Mouse (Mus musculus): Measurements from ENCODE around the gene Ube2e2. TPM values are rescaled to one million over a fixed set of nuclear protein-coding genes. Genes with fewer than 3 reads are reported as not detected.

Gene Ube2e2
- polyA plus RNA-seq, 2 experiments, result 69.7 to 82.7 TPM

- no peaks in the 10 kb centered on the region for H3K27me3 ChIP-seq (ENCODE audit: control insufficient read depth, insufficient read depth, low read length)
- TF ChIP-seq POLR2A (IDR thresholded peaks at IDR 0.05; ENCODE audit: borderline replicate concordance, extremely low read depth, insufficient read depth, insufficient read length), result no peak
- DNase-seq (ENCODE audit: low spot score) (no peak), ATAC-seq (ENCODE audit: low FRiP score, low read depth) (no peak)
- H3K4me3 ChIP-seq (replicated peaks; ENCODE audit: low read length), result no peak overlapping the region
- no peaks in the 10 kb centered on the region for H3K9me3 ChIP-seq (ENCODE audit: control insufficient read depth, low read length)
- no peak overlapping the region for H3K9ac ChIP-seq (ENCODE audit: low read depth, low read length, severe bottlenecking)
- no peak overlapping the region for H3K27ac ChIP-seq (replicated peaks; ENCODE audit: low read depth, low read length)
- 100% methylated on average over 1 of the region's 1 CpGs for WGBS
- no peaks in the 10 kb centered on the region for H3K4me1 ChIP-seq (ENCODE audit: control insufficient read depth, insufficient read depth, low read length)
- no peak overlapping the region for H3K4me2 ChIP-seq (replicated peaks; ENCODE audit: low read depth, low read length, severe bottlenecking)
- no peaks in the 10 kb centered on the region for H3K36me3 ChIP-seq (ENCODE audit: control insufficient read depth, insufficient read depth, low read length)
Measured at GRCm38 (mm10) chr14:18882493-18882892, 11.6 kb downstream of the Ube2e2 start.

- ATAC-seq (ENCODE audit: low FRiP score, low read depth), result no peak
- no peak for DNase-seq (ENCODE audit: low spot score)
Measured at GRCm38 (mm10) chr14:18870716-18871115, 23.4 kb downstream of the Ube2e2 start.

GRCm38 (mm10) chr14:18828661-18829060 lies 65.4 kb downstream of the Ube2e2 start:
- Histone ChIP-seq H3K27me3 (ENCODE audit: control insufficient read depth, insufficient read depth, low read length) (no peaks in the 10 kb centered on the region), H3K4me3 (replicated peaks; ENCODE audit: low read length) (no peak overlapping the region), H3K4me1 (ENCODE audit: control insufficient read depth, insufficient read depth, low read length) (no peaks in the 10 kb centered on the region), H3K9me3 (ENCODE audit: control insufficient read depth, low read length) (no peaks in the 10 kb centered on the region), H3K4me2 (replicated peaks; ENCODE audit: low read depth, low read length, severe bottlenecking) (no peak overlapping the region), H3K9ac (ENCODE audit: low read depth, low read length, severe bottlenecking) (no peak overlapping the region), H3K36me3 (ENCODE audit: control insufficient read depth, insufficient read depth, low read length) (no peaks in the 10 kb centered on the region), H3K27ac (replicated peaks; ENCODE audit: low read depth, low read length) (no peak overlapping the region)
- ATAC-seq (ENCODE audit: low FRiP score, low read depth), result no peak
- 84% methylated on average over 1 of the region's 1 CpGs for WGBS
- no peak for TF ChIP-seq POLR2A (IDR thresholded peaks at IDR 0.05; ENCODE audit: borderline replicate concordance, extremely low read depth, insufficient read depth, insufficient read length)
- no peak for DNase-seq (ENCODE audit: low spot score)

More at GRCm38 (mm10) chr14:18870716-18871115, 23.4 kb downstream of the Ube2e2 start:
- no peaks in the 10 kb centered on the region for H3K27me3 ChIP-seq (ENCODE audit: control insufficient read depth, insufficient read depth, low read length)
- H3K4me2 ChIP-seq (replicated peaks; ENCODE audit: low read depth, low read length, severe bottlenecking), result no peak overlapping the region
- H3K36me3 ChIP-seq (ENCODE audit: control insufficient read depth, insufficient read depth, low read length), result no peaks in the 10 kb centered on the region
- WGBS, result 72% methylated on average over 1 of the region's 1 CpGs
- H3K4me1 ChIP-seq (ENCODE audit: control insufficient read depth, insufficient read depth, low read length), result no peaks in the 10 kb centered on the region
- no peak for TF ChIP-seq POLR2A (IDR thresholded peaks at IDR 0.05; ENCODE audit: borderline replicate concordance, extremely low read depth, insufficient read depth, insufficient read length)
- H3K4me3 ChIP-seq (replicated peaks; ENCODE audit: low read length), result no peak overlapping the region
- no peak overlapping the region for H3K27ac ChIP-seq (replicated peaks; ENCODE audit: low read depth, low read length)
- no peak overlapping the region for H3K9ac ChIP-seq (ENCODE audit: low read depth, low read length, severe bottlenecking)
- H3K9me3 ChIP-seq (ENCODE audit: control insufficient read depth, low read length), result peaks cover 8% of the 10 kb centered on the region; the same call in 1 of the 2 replicates

GRCm38 (mm10) chr14:18826753-18827152 lies 67.3 kb downstream of the Ube2e2 start:
- Histone ChIP-seq H3K27ac (replicated peaks; ENCODE audit: low read depth, low read length) (no peak overlapping the region), H3K36me3 (ENCODE audit: control insufficient read depth, insufficient read depth, low read length) (no peaks in the 10 kb centered on the region), H3K9ac (ENCODE audit: low read depth, low read length, severe bottlenecking) (no peak overlapping the region), H3K9me3 (ENCODE audit: control insufficient read depth, low read length) (no peaks in the 10 kb centered on the region), H3K4me1 (ENCODE audit: control insufficient read depth, insufficient read depth, low read length) (no peaks in the 10 kb centered on the region), H3K4me3 (replicated peaks; ENCODE audit: low read length) (no peak overlapping the region), H3K4me2 (replicated peaks; ENCODE audit: low read depth, low read length, severe bottlenecking) (no peak overlapping the region), H3K27me3 (ENCODE audit: control insufficient read depth, insufficient read depth, low read length) (no peaks in the 10 kb centered on the region)
- DNase-seq (ENCODE audit: low spot score), result no peak
- TF ChIP-seq POLR2A (IDR thresholded peaks at IDR 0.05; ENCODE audit: borderline replicate concordance, extremely low read depth, insufficient read depth, insufficient read length), result no peak
- no peak for ATAC-seq (ENCODE audit: low FRiP score, low read depth)

GRCm38 (mm10) chr14:18820713-18821112 lies 73.4 kb downstream of the Ube2e2 start:
- WGBS, result 74% methylated on average over 6 of the region's 6 CpGs
- ATAC-seq (ENCODE audit: low FRiP score, low read depth), result no peak

GRCm38 (mm10) chr14:18796857-18797256 lies 97.2 kb downstream of the Ube2e2 start:
- no peaks in the 10 kb centered on the region for H3K4me1 ChIP-seq (ENCODE audit: control insufficient read depth, insufficient read depth, low read length)
- H3K9me3 ChIP-seq (ENCODE audit: control insufficient read depth, low read length), result no peaks in the 10 kb centered on the region
- H3K27ac ChIP-seq (replicated peaks; ENCODE audit: low read depth, low read length), result no peak overlapping the region
- H3K27me3 ChIP-seq (ENCODE audit: control insufficient read depth, insufficient read depth, low read length), result no peaks in the 10 kb centered on the region
- ATAC-seq (ENCODE audit: low FRiP score, low read depth) (no peak), DNase-seq (ENCODE audit: low spot score) (no peak)
- TF ChIP-seq POLR2A (IDR thresholded peaks at IDR 0.05; ENCODE audit: borderline replicate concordance, extremely low read depth, insufficient read depth, insufficient read length), result no peak
- H3K4me2 ChIP-seq (replicated peaks; ENCODE audit: low read depth, low read length, severe bottlenecking), result no peak overlapping the region
- H3K36me3 ChIP-seq (ENCODE audit: control insufficient read depth, insufficient read depth, low read length), result no peaks in the 10 kb centered on the region
- H3K4me3 ChIP-seq (replicated peaks; ENCODE audit: low read length), result no peak overlapping the region
- H3K9ac ChIP-seq (ENCODE audit: low read depth, low read length, severe bottlenecking), result no peak overlapping the region

More at GRCm38 (mm10) chr14:18820713-18821112, 73.4 kb downstream of the Ube2e2 start:
- Histone ChIP-seq H3K9ac (ENCODE audit: low read depth, low read length, severe bottlenecking) (no peak overlapping the region), H3K27ac (replicated peaks; ENCODE audit: low read depth, low read length) (no peak overlapping the region), H3K9me3 (ENCODE audit: control insufficient read depth, low read length) (no peaks in the 10 kb centered on the region), H3K4me3 (replicated peaks; ENCODE audit: low read length) (no peak overlapping the region), H3K36me3 (ENCODE audit: control insufficient read depth, insufficient read depth, low read length) (no peaks in the 10 kb centered on the region), H3K27me3 (ENCODE audit: control insufficient read depth, insufficient read depth, low read length) (no peaks in the 10 kb centered on the region), H3K4me2 (replicated peaks; ENCODE audit: low read depth, low read length, severe bottlenecking) (no peak overlapping the region), H3K4me1 (ENCODE audit: control insufficient read depth, insufficient read depth, low read length) (no peaks in the 10 kb centered on the region)
- no peak for TF ChIP-seq POLR2A (IDR thresholded peaks at IDR 0.05; ENCODE audit: borderline replicate concordance, extremely low read depth, insufficient read depth, insufficient read length)
- no peak for DNase-seq (ENCODE audit: low spot score)

Measured in limb, embryonic 14.5 days (tissue).